Mouse (Mus musculus) heart, embryonic 10.5 days (tissue): ENCODE measurements at regions not wholly inside any gene's neighbourhood (a gene's known extent, or its start where the extent isn't known, plus 50 kb on each side); places are given as distances from the start of the nearest gene placed in this dataset.
A peak's percentile ranks its signal among the peaks of the same experiment; 100 is the strongest.
"Not testable (repeated sequence)": the region's sequence is repeated elsewhere in the genome, so short reads cannot be mapped to it uniquely, and the experiment has no call there.

Source experiments
- DNase-seq: peaks from one replicate; pipeline ENCODE4 v3.0.0-alpha.2; 2017; ENCODE audit warnings: low spot score
- H3K27ac ChIP-seq: fragments of 300-500 bp; sonication (generic); 2 replicates; pipeline ENCODE4 v1.5.1; 2016; ENCODE audit warnings: mild to moderate bottlenecking
- H3K27me3 ChIP-seq: fragments of 300-500 bp; sonication (generic); 2 replicates; pipeline ENCODE4 v1.6.1; 2016; ENCODE audit warnings: mild to moderate bottlenecking; ENCODE audit not compliant: poor library complexity, insufficient read depth, severe bottlenecking
- H3K36me3 ChIP-seq: fragments of 300-500 bp; sonication (generic); 2 replicates; pipeline ENCODE4 v1.6.1; 2016; ENCODE audit warnings: mild to moderate bottlenecking, moderate library complexity
- H3K4me1 ChIP-seq: fragments of 300-500 bp; sonication (generic); 2 replicates; pipeline ENCODE4 v1.6.1; 2016; ENCODE audit warnings: mild to moderate bottlenecking
- H3K4me3 ChIP-seq: fragments of 300-500 bp; sonication (generic); 2 replicates; pipeline ENCODE4 v1.5.1; 2016; ENCODE audit warnings: mild to moderate bottlenecking, moderate library complexity
- H3K9me3 ChIP-seq: fragments of 300-500 bp; sonication (generic); 2 replicates; pipeline ENCODE4 v1.6.1; 2016; ENCODE audit warnings: mild to moderate bottlenecking, moderate library complexity
- WGBS: fragments of 180-500 bp; shearing (Covaris S2); methylation state at CpG from one replicate; pipeline ENCODE4 v1.1.7; 2016; 5-methylcytosine and 5-hydroxymethylcytosine counted together

DNA sequence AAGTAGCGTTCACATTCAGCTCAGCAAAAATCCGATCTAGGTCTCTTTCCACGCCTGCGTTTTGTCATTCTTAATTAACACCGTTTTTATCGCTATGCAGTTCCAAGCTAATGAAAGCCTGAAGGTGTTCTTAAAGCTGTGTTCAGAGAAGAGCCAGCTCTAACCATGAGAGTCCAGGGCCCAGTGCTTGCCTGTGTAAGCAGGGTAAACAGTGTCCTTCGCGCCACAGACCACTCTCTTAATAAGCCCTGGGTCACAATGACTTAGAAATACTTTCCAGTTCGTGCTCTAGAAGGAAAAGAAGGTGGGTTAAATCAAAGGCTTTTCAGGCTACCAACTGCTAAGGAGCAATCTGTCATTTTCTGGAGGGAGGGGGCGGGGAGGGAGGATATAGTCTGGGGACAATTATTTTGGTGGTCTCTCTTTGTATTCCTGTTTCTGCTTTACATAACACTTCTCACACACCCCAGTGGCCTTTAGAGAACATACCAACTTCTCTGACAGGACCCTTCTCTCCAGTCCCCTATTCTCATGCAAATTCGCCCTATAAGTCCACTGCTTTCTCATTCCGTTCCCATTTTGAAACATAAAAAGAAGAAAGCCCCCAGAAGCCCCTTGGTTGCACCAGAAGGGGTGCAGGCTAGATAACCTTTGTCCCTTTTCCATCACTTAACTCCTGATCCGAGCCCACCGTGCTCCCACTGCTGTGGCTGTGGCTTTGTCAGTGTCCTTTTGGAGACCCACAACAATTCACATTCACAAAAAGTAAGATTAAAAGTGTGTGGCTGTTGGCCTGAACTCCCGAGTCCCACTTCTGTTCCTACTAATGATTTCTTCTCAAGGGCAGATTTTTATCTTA is 63.6 kb downstream of the H2al2a start:
- H3K4me3 ChIP-seq: peak overlapping the region; percentile 45
- H3K9me3 ChIP-seq: no peaks in the 10 kb centered on the region
- H3K4me1 ChIP-seq: peaks cover 37% of the 10 kb centered on the region
- no peaks in the 10 kb centered on the region for H3K36me3 ChIP-seq
- peak overlapping the region; percentile 85 for H3K27ac ChIP-seq
- no peak for DNase-seq
- H3K27me3 ChIP-seq: no peaks in the 10 kb centered on the region
- 32% methylated on average over 15 of the region's 15 CpGs for WGBS

DNA sequence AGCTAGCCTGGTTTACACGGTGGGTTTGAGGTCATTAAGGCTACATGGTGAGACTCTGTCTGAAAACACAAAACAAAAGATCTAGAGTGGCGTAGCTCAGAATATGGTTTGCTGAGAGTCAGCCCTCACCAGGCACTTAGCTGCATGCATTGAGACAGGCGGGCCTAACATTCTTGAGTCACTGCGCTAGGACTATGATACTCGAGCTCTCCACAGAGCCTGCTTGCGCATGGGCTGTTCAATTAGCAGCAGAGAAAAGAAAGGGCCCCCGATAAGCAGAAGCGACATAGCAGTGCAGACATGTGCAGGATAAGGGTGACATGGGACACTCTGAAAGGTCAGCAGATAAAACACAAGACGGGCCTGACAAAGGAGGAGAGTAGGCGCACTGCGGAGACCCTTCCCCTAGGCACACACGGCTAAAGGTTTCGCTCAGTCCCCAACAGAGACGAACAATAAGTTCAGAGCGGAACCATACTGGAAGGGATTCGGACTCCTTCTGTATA is 64.3 kb downstream of the H2al2a start:
- WGBS: 19% methylated on average over 16 of the region's 16 CpGs
- Histone ChIP-seq H3K36me3 (no peaks in the 10 kb centered on the region), H3K4me3 (peak overlapping the region; percentile 45), H3K4me1 (peaks cover 35% of the 10 kb centered on the region), H3K27me3 (no peaks in the 10 kb centered on the region), H3K27ac (peak overlapping the region; percentile 85), H3K9me3 (no peaks in the 10 kb centered on the region)
- peak; percentile 89 for DNase-seq

DNA sequence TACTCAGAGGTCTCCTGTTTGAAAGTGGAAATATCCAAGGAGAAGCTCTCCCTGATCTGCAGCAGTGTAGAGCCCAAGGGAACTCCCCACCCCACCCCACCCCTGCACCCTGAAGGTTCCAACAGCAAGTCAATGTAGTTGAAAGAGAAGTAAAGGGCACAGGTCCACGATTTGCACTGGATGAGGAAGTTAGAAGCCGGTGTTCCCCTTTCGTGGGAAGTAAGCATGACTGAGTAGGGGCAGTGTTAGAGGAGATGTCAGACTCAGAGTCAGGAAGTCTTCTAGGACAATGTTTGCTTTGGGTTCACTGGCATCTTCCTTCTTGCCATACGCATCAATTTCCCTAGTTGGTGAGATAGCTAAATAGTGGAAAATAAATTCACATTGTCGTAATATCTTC is 64.9 kb downstream of the H2al2a start:
- Histone ChIP-seq H3K4me3 (no peak overlapping the region), H3K27me3 (no peaks in the 10 kb centered on the region), H3K36me3 (no peaks in the 10 kb centered on the region), H3K27ac (peak overlapping the region; percentile 85), H3K9me3 (no peaks in the 10 kb centered on the region), H3K4me1 (peaks cover 34% of the 10 kb centered on the region)
- no peak for DNase-seq
- WGBS: 76% methylated on average over 5 of the region's 5 CpGs

GRCm38 (mm10) chr2:17918861-17919648 is 77.7 kb downstream of the H2al2a start:
- 68% methylated on average over 1 of the region's 1 CpGs for WGBS

GRCm38 (mm10) chr2:17917238-17917946 is 79.4 kb downstream of the H2al2a start:
- H3K4me3 ChIP-seq: no peak overlapping the region
- no peak for DNase-seq
- peaks cover 5% of the 10 kb centered on the region for H3K4me1 ChIP-seq
- H3K9me3 ChIP-seq: no peaks in the 10 kb centered on the region
- no peaks in the 10 kb centered on the region for H3K36me3 ChIP-seq
- peak overlapping the region; percentile 43; the same call in 1 of the 2 replicates for H3K27ac ChIP-seq
- 19% methylated on average over 8 of the region's 8 CpGs for WGBS
- no peaks in the 10 kb centered on the region for H3K27me3 ChIP-seq

More at GRCm38 (mm10) chr2:17918861-17919648, 77.7 kb downstream of the H2al2a start:
- DNase-seq: no peak
- H3K27ac ChIP-seq: no peak overlapping the region
- no peaks in the 10 kb centered on the region for H3K27me3 ChIP-seq
- no peaks in the 10 kb centered on the region for H3K36me3 ChIP-seq
- no peak overlapping the region for H3K4me3 ChIP-seq
- H3K4me1 ChIP-seq: peaks cover 5% of the 10 kb centered on the region
- no peaks in the 10 kb centered on the region for H3K9me3 ChIP-seq

- peaks cover 5% of the 10 kb centered on the region; the same call in 1 of the 2 replicates for H3K4me1 ChIP-seq
- H3K36me3 ChIP-seq: no peaks in the 10 kb centered on the region
- H3K27me3 ChIP-seq: peaks cover 18% of the 10 kb centered on the region
- no peak overlapping the region for H3K4me3 ChIP-seq
- DNase-seq: no peak
- no peaks in the 10 kb centered on the region; the same call in 1 of the 2 replicates for H3K9me3 ChIP-seq
- no peak overlapping the region for H3K27ac ChIP-seq
- 92% methylated on average over 1 of the region's 1 CpGs for WGBS
Observed at GRCm38 (mm10) chr2:17902616-17903015, 94.1 kb downstream of the H2al2a start.

- H3K36me3 ChIP-seq: no peaks in the 10 kb centered on the region
- 26% methylated on average over 8 of the region's 8 CpGs for WGBS
- peaks cover 18% of the 10 kb centered on the region for H3K27me3 ChIP-seq
- H3K4me3 ChIP-seq: no peak overlapping the region
- no peak overlapping the region for H3K27ac ChIP-seq
- H3K9me3 ChIP-seq: no peaks in the 10 kb centered on the region; the same call in 1 of the 2 replicates
- H3K4me1 ChIP-seq: peaks cover 5% of the 10 kb centered on the region; the same call in 1 of the 2 replicates
- DNase-seq: no peak
Observed at GRCm38 (mm10) chr2:17900202-17900601, 96.6 kb downstream of the H2al2a start.

DNA sequence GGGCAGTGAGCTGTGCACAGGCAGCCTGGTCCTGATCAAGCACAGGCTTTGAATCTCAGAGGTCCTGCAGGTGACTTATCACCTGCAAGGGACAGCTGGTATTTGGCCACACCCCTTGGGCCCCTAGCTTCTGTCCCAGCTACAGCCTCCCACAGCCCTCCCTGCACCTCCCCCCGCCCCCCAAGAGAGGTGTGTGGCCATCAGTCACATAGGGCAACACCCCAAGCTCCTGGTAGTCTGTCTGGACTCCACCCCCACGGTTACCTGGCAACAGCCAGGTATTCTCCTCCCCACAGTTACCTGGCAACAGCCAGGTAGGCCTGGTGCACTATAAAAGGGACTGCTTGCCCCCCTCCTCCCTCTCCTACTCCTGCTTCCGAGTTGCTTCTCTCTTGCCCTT is 98.0 kb downstream of the H2al2a start:
- Histone ChIP-seq H3K36me3 (no peaks in the 10 kb centered on the region), H3K27ac (no peak overlapping the region), H3K4me1 (peaks cover 5% of the 10 kb centered on the region; the same call in 1 of the 2 replicates), H3K9me3 (no peaks in the 10 kb centered on the region), H3K4me3 (no peak overlapping the region), H3K27me3 (peaks cover 18% of the 10 kb centered on the region)
- no peak for DNase-seq
- WGBS: 19% methylated on average over 3 of the region's 3 CpGs

DNA sequence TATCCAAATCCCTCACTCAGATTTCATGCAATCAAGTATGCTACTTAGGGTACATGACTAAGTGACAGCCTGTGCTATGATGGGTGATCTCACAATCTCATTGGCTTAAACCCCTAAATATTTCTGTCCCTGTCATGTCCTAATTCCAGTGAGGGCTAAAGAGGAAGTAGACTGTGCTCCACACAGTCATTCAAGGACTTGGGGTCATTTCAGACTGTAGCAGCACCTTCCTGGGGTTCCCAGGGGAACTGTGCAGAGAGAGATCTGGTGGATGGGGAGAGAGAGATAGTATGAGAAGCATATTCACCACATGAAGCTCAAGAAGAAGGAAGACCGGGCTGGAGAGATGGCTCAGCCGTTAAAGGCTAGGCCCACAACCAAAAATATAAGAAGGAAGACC is 100.7 kb downstream of the H2al2a start:
- no peak overlapping the region for H3K4me3 ChIP-seq
- 95% methylated on average over 2 of the region's 2 CpGs for WGBS
- peaks cover 18% of the 10 kb centered on the region for H3K27me3 ChIP-seq
- peaks cover 5% of the 10 kb centered on the region; the same call in 1 of the 2 replicates for H3K4me1 ChIP-seq
- DNase-seq: no peak
- no peak overlapping the region for H3K27ac ChIP-seq
- H3K36me3 ChIP-seq: no peaks in the 10 kb centered on the region
- 0 out of 2 replicates have a peak, but pooled peaks cover 3% of the 10 kb centered on the region for H3K9me3 ChIP-seq

- H3K9me3 ChIP-seq, H3K27me3 ChIP-seq, H3K36me3 ChIP-seq, H3K27ac ChIP-seq, H3K4me1 ChIP-seq, DNase-seq, H3K4me3 ChIP-seq: not testable (repeated sequence)
- WGBS: 93% methylated on average over 7 of the region's 7 CpGs
Observed at GRCm38 (mm10) chr2:17892661-17893060, 104.1 kb downstream of the H2al2a start.

GRCm38 (mm10) chr2:17887699-17888098 is 109.1 kb downstream of the H2al2a start:
- no peak overlapping the region for H3K27ac ChIP-seq
- WGBS: 52% methylated on average over 3 of the region's 3 CpGs
- no peaks in the 10 kb centered on the region for H3K4me1 ChIP-seq
- H3K36me3 ChIP-seq: no peaks in the 10 kb centered on the region
- H3K27me3 ChIP-seq: no peaks in the 10 kb centered on the region
- no peaks in the 10 kb centered on the region for H3K9me3 ChIP-seq
- H3K4me3 ChIP-seq: no peak overlapping the region
- DNase-seq: no peak

- peaks cover 6% of the 10 kb centered on the region; the same call in 1 of the 2 replicates for H3K4me1 ChIP-seq
- no peak overlapping the region for H3K4me3 ChIP-seq
- H3K36me3 ChIP-seq: no peaks in the 10 kb centered on the region
- H3K9me3 ChIP-seq: no peaks in the 10 kb centered on the region
- H3K27me3 ChIP-seq: no peaks in the 10 kb centered on the region
- H3K27ac ChIP-seq: no peak overlapping the region
- 74% methylated on average over 12 of the region's 12 CpGs for WGBS
- no peak for DNase-seq
Observed at GRCm38 (mm10) chr2:17882389-17882788, 114.4 kb downstream of the H2al2a start.
